Mouse (Mus musculus) heart, embryonic 12.5 days (tissue): ENCODE data around the gene Arcn1. TPM values are rescaled to one million over a fixed set of nuclear protein-coding genes. Genes with fewer than 3 reads are reported as not detected.

Source experiments
- ATAC-seq: fragments of 200-750 bp; cut with Nextera tagmentation; 2 replicates; pipeline ENCODE4 v1.8.0; 2017; ENCODE audit warnings: moderate TSS enrichment, moderate library complexity; ENCODE audit not compliant: insufficient number of reproducible peaks, low FRiP score
- H3K27ac ChIP-seq: fragments of 300-500 bp; sonication (generic); 2 replicates; pipeline ENCODE4 v1.5.1; 2016; ENCODE audit warnings: mild to moderate bottlenecking, moderate library complexity; ENCODE audit not compliant: poor library complexity, severe bottlenecking
- H3K27me3 ChIP-seq: fragments of 300-500 bp; sonication (generic); replicated peaks from 2 replicates; pipeline ENCODE4 v1.6.1; 2016; ENCODE audit warnings: mild to moderate bottlenecking, moderate library complexity
- H3K36me3 ChIP-seq: fragments of 300-500 bp; sonication (generic); 2 replicates; pipeline ENCODE4 v1.6.1; 2016; ENCODE audit warnings: mild to moderate bottlenecking, moderate library complexity
- H3K4me1 ChIP-seq: fragments of 300-500 bp; sonication (generic); replicated peaks from 2 replicates; pipeline ENCODE4 v1.6.1; 2016; ENCODE audit warnings: mild to moderate bottlenecking
- H3K4me2 ChIP-seq: fragments of 300-500 bp; sonication (generic); 2 replicates; pipeline ENCODE4 v1.6.1; 2016; ENCODE audit warnings: mild to moderate bottlenecking, moderate library complexity
- H3K4me3 ChIP-seq: fragments of 300-500 bp; sonication (generic); 2 replicates; pipeline ENCODE4 v1.5.1; 2016; ENCODE audit warnings: mild to moderate bottlenecking
- H3K9ac ChIP-seq: fragments of 300-500 bp; sonication (generic); 2 replicates; pipeline ENCODE4 v1.6.1; 2016; ENCODE audit warnings: mild to moderate bottlenecking, moderate library complexity
- H3K9me3 ChIP-seq: fragments of 300-500 bp; sonication (generic); replicated peaks from 2 replicates; pipeline ENCODE4 v1.6.1; 2016; ENCODE audit warnings: mild to moderate bottlenecking, moderate library complexity
- WGBS: fragments of 180-500 bp; shearing (Covaris S2); methylation state at CpG from one replicate; pipeline ENCODE4 v1.1.7; 2016; 5-methylcytosine and 5-hydroxymethylcytosine counted together
- polyA plus RNA-seq: library from polyadenylated mRNA; unstranded; fragments of >200 nt; fragmentation: Nextera tagmentation; extraction: Ambion mirVana; gene quantifications from 2 replicates; pipeline ENCODE4 v1.2.1, GENCODE M21; 2016

Arcn1 gene
- polyA plus RNA-seq, 1 experiment from 2014 or later = 151 TPM

DNA sequence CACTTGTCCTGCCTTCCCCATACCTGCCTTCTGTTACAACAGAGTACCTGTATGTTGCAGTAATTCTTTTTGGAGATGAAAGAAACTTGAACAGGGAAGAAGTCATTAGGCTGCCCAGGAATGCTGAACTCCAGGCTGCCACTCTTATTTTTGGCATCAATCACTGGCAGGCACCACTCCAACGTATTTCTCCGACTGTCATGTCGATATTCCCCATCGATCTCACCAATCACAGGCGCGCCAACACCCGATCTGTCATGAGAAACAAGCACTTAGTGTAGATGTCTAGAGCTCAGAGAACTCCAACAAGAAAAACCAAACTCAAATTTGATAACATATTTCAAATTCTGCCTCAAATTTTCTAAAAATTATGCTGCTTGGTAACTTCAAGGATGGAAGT is 22.3 kb downstream of the Arcn1 start:
- H3K4me2 ChIP-seq = no peak overlapping the region
- WGBS = 92% methylated on average over 7 of the region's 7 CpGs
- H3K27me3 ChIP-seq = no peaks in the 10 kb centered on the region
- no peak overlapping the region for H3K9ac ChIP-seq
- H3K27ac ChIP-seq = no peak overlapping the region
- H3K4me3 ChIP-seq = no peak overlapping the region
- H3K9me3 ChIP-seq = no peaks in the 10 kb centered on the region
- peaks cover 94% of the 10 kb centered on the region for H3K36me3 ChIP-seq
- no peak for ATAC-seq
- H3K4me1 ChIP-seq = no peaks in the 10 kb centered on the region

DNA sequence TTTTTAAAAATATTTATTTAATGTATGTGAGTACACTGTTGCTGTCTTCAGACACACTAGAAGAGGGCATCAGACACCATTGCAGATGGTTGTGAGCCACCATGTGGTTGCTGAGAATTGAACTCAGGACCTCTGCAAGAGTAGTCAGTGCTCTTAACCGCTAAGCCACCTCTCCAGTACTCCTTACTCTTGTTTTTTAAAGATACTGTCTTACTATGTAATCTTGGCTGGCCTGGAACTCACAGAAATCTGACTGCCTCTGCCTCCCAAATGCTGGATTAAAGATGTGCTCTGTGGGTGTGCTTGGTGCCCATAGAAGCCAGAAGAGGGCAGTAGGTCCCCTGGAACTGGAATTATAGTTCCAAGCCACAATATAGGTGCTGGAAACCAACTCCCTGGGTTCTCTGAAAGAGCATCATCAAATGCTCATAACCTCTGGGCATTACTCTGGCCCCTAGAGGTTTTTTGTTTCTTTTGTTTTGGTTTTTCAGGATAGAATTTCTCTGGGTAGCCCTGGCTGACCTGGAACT is 26.9 kb downstream of the Arcn1 start:
- Histone ChIP-seq H3K4me2 (no peak overlapping the region), H3K27ac (no peak overlapping the region), H3K27me3 (no peaks in the 10 kb centered on the region), H3K36me3 (peaks cover 49% of the 10 kb centered on the region), H3K9me3 (no peaks in the 10 kb centered on the region), H3K9ac (no peak overlapping the region), H3K4me3 (no peak overlapping the region), H3K4me1 (peaks cover 7% of the 10 kb centered on the region; the same call in 1 of the 2 replicates)
- ATAC-seq = no peak
- 87% methylated on average over 1 of the region's 1 CpGs for WGBS

DNA sequence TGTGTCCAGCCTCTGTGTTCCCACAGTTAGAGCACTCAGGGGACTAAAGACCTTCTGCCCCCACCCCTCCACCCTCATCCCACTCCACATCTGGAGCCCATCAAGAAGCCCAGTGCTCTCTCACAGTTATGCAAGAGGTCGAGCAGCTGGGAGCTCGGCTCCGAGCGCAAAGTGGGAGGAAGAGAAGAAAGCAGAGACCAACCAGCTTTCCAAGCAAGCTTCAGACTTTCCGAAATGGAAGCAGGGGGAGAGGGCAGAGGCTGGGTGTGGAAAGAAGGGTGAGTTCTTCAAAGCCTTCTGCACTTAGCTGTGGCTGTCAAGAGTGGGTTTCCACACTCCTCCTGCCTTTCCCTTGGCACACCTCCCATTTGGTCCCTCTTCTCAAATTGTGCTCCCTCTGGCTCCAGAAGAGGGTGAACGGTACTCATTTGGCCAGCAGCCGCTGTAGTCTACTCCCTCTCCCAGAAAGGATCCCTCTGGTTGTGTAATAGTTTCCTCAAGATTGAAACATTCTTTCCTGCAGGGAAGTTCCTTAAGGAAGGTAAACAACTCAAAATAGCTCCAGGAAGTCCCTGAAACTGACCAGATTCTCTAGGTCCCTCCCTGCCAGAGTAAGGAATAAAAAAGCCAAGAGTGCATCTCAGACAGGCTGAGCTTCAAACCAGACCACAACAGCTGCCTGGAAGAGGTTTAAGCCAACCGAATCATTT is 30.2 kb downstream of the Arcn1 start:
- Histone ChIP-seq H3K27me3 (no peaks in the 10 kb centered on the region), H3K9ac (no peak overlapping the region), H3K4me3 (no peak overlapping the region), H3K9me3 (no peaks in the 10 kb centered on the region), H3K27ac (peak overlapping the region; percentile 61), H3K4me1 (peaks cover 27% of the 10 kb centered on the region), H3K36me3 (peaks cover 16% of the 10 kb centered on the region), H3K4me2 (peak overlapping the region; percentile 22; the same call in 1 of the 2 replicates)
- no peak for ATAC-seq
- 29% methylated on average over 8 of the region's 8 CpGs for WGBS

DNA sequence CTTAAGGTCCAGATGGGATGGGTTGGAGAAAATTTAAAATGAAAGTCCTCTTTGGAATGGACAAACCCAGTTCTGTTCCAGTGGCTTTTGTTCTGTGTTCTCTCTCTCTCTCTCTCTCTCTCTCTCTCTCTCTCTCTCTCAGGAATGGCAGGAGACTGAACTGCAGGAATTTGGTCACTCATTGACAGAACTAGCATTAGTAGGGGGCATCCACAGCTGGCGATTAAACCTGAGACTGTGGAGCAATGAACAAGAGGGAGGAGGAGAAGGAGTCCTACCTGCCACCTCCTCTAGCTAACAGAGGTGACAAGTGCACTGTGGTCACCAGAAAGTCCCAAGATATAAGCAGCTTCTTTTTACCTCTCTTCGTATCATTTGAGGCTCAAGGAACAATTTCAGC is 31.3 kb downstream of the Arcn1 start:
- H3K4me1 ChIP-seq = peaks cover 30% of the 10 kb centered on the region
- 74% methylated on average over 2 of the region's 2 CpGs for WGBS
- no peaks in the 10 kb centered on the region for H3K9me3 ChIP-seq
- H3K4me2 ChIP-seq = no peak overlapping the region
- H3K4me3 ChIP-seq = no peak overlapping the region
- no peak overlapping the region for H3K27ac ChIP-seq
- no peak for ATAC-seq
- no peak overlapping the region for H3K9ac ChIP-seq
- peaks cover 8% of the 10 kb centered on the region for H3K36me3 ChIP-seq
- no peaks in the 10 kb centered on the region for H3K27me3 ChIP-seq

DNA sequence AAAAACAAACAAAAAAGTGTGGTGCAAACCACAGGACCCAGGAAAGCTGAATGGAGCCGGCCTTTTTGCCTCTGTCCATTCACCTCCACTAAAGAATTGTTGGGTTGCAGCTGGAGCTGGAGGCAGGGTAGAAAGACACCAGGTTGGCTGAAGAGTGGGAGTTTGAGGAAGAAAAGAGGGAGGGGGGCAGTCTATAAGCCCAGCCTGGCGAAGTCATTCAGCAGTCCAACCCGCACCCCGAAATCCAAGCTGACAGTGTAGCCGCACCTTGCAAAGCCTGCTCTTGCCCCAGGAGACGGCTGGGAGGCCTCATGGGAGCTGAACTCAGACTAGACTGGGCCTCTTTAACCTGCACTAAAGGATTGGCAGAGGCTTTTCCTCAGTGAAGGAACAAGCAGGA is 31.8 kb downstream of the Arcn1 start:
- ATAC-seq = no peak
- H3K9me3 ChIP-seq = no peaks in the 10 kb centered on the region
- no peak overlapping the region for H3K4me3 ChIP-seq
- no peak overlapping the region for H3K9ac ChIP-seq
- H3K27ac ChIP-seq = no peak overlapping the region
- no peak overlapping the region for H3K4me2 ChIP-seq
- WGBS = 82% methylated on average over 6 of the region's 6 CpGs
- no peaks in the 10 kb centered on the region for H3K27me3 ChIP-seq
- peaks cover 30% of the 10 kb centered on the region for H3K4me1 ChIP-seq
- peaks cover 4% of the 10 kb centered on the region; the same call in 1 of the 2 replicates for H3K36me3 ChIP-seq

DNA sequence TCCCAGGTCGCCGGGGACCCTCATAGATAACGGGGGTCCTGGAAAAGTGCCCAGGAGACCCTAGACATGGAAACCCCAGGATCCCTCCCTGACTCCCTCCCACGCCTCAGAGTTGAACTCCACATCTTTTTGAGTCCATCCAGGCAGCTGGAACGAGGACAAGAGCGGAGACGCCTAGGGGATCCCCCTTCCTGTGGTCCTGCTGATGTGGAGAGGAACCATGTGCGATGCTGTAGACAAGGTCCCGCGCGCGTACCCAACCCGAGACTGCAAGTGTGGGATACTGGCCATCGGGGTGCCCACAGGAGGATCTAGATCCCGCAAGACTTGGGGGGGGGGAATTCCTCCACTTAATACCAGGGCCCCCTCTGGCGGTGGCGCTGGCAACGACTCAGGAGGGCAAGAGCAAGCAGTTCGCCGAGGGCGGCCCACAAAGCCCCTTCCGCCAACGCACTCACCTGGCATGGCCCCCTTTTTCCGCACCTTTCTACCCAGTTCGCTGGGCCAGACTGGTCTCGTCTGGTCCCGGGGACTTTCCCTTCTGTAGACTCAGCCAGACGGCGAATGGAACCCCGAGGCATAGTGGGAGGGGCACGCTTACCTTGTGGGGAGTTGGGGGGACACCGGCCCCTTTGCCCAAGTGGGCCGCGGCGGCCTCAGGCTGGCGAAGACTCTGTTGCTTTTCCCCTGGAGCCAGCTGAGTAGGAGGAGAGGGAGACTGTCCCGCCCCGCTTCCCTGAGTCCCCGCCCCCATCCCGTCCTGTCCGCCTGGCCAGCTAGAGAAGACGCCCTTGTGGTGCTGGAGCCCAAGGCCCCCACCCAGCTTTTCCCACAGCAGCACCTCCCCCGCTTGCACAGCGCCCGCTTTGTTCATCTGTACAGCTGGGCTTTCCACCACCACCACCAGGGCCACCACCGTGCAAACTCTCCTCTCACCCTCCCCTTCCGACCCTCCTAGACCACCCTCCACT is 32.8 kb downstream of the Arcn1 start, which contains the start of gene Phldb1:
TSS of gene Phldb1 (minus strand) at position 675 of the 971 bp plus-strand sequence.
- H3K27ac ChIP-seq = peak within 1 kb of the TSS; percentile 84
- no peaks in the 10 kb centered on the region for H3K27me3 ChIP-seq
- H3K4me1 ChIP-seq = peaks cover 30% of the 10 kb centered on the region
- H3K9ac ChIP-seq = peak within 1 kb of the TSS; percentile 68
- under 1% methylated on average over 47 of the region's 47 CpGs for WGBS
- ATAC-seq = peak; percentile 79
- H3K4me3 ChIP-seq = peak within 1 kb of the TSS; percentile 52
- H3K4me2 ChIP-seq = peak within 1 kb of the TSS; percentile 82
- no peaks in the 10 kb centered on the region for H3K9me3 ChIP-seq
- H3K36me3 ChIP-seq = no peaks in the 10 kb centered on the region

DNA sequence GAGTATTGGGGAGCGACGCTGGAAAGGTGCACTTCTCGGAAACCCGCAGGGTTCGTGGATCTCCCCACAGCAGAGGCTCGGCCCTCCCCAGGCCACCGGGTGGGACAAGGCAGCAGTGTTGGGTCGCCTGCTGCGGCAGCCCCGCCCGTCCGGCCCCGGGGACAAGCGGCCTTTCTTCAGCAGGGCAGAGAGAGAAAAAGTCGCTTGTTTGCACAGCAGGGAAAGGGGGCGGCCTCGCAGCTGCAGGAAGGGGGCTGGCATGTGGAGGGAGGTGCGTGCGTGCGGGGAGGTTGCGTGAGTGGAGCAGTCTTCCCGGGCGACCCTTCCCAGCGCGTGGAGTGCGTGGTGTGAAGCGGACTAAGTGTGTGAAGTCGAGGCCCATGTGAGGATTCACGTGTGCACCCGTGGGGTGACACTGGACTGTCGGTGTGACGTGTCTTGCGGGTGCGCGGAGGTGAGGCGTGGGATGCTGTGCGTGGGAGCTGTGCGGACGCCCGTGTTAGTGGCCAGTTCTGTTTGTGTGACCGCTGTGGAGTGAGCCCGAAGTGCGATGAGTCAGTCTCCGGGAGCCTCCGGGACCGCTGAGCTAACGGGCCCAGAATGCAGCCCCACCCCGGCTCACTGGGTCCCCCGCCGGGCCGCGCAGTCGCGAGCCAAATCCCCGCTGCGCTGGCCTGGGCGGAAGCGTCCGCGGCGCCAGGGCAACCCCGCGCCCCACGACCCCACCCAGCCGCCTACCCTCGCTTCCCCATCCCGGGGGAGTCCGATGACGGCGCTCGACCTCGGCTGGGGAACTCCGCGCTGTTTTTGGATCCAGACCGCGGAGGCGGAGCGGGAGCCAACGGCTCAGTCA is 33.7 kb downstream of the Arcn1 start:
- H3K4me2 ChIP-seq = peak overlapping the region; percentile 82
- under 1% methylated on average over 79 of the region's 79 CpGs for whole genome bisulfite sequencing
- no peaks in the 10 kb centered on the region for H3K9me3 ChIP-seq

DNA sequence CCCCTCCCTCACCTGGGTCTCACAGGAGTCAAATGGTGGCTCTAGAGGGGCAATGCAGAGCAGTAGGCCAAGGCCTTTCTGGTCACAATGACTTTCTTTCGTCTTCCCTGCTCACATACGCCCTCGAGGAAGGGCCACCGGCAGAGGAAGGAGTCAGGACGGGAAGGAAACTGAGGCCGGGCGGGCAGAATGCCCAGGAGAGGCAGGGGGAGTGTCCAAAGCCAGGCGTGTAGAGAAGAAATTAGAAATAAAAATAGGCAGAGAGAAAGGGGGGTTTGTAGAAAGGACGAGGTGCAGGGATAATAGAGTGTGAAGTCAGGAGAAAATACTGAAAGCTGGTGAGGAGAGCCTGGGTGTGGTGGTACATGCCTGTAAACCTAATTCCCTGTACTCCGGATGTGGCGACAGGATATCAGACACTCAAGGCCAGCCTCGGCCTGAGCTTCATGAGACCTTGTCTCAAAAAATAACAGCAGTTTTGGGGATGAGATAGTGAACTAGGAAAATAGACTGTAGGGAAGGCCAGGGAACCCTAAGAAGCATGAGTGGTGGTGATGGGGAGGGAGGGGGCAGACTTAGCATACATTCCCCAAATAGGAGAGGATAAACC is 34.6 kb downstream of the Arcn1 start:
- WGBS = 46% methylated on average over 12 of the region's 12 CpGs
- H3K27ac ChIP-seq = peak overlapping the region; percentile 84
- H3K36me3 ChIP-seq = no peaks in the 10 kb centered on the region
- ATAC-seq = no peak
- peak overlapping the region; percentile 68 for H3K9ac ChIP-seq
- H3K4me2 ChIP-seq = peak overlapping the region; percentile 82
- H3K27me3 ChIP-seq = no peaks in the 10 kb centered on the region
- H3K9me3 ChIP-seq = no peaks in the 10 kb centered on the region
- H3K4me3 ChIP-seq = peak overlapping the region; percentile 52
- H3K4me1 ChIP-seq = peaks cover 30% of the 10 kb centered on the region

More for the DNA sequence above, 33.7 kb downstream of the Arcn1 start:
- no peaks in the 10 kb centered on the region for H3K36me3 ChIP-seq
- H3K4me3 ChIP-seq = peak overlapping the region; percentile 52
- no peaks in the 10 kb centered on the region for H3K27me3 ChIP-seq
- H3K9ac ChIP-seq = peak overlapping the region; percentile 68
- peak; percentile 58 for ATAC-seq
- H3K27ac ChIP-seq = peak overlapping the region; percentile 84
- H3K4me1 ChIP-seq = peaks cover 30% of the 10 kb centered on the region

DNA sequence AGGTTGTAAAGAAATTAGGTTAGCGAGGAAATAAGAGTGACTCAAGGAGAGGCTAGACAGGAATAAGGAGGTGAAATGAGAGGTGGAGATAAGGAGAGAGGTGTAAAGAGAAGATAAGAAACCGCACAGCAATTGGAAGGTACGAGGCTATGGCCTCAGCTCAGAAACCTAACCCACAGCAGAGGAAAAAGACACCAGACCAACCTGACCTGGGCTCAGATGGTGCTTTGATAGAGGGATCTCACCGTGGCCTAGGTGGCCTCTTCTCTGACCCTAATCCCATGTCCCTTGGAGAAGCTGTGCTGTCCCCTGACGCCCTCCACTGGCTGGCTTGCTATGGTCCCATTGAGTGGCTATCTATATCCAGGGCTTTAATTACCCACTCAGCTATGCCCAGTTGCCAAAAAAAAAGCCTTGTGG is 35.5 kb downstream of the Arcn1 start:
- H3K4me3 ChIP-seq = no peak overlapping the region
- H3K4me1 ChIP-seq = peaks cover 29% of the 10 kb centered on the region
- H3K27me3 ChIP-seq = no peaks in the 10 kb centered on the region
- no peak for ATAC-seq
- peak overlapping the region; percentile 82; the same call in 1 of the 2 replicates for H3K4me2 ChIP-seq
- no peak overlapping the region for H3K27ac ChIP-seq
- no peaks in the 10 kb centered on the region for H3K36me3 ChIP-seq
- H3K9me3 ChIP-seq = no peaks in the 10 kb centered on the region
- 31% methylated on average over 5 of the region's 5 CpGs for WGBS
- H3K9ac ChIP-seq = no peak overlapping the region

DNA sequence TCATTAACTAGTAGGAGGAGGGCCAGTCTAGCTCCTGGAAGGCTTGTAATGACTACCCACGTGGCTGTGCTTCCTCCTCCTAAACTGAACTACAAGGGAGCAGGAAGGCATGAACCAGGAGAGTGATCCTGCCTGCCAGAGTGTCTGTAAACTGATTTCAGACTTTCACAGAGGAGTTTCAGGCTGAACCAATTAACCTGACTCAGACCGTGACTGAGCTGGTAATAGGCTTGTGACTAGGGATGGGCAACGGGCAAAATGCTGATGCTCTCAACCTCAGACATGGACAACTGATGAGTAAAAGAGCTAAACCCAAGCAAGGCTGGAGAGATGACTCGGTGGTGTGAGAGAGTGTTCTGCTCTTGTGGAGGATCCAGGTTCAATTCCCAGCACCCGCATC is 40.2 kb downstream of the Arcn1 start:
- H3K9me3 ChIP-seq = no peaks in the 10 kb centered on the region
- H3K27me3 ChIP-seq = no peaks in the 10 kb centered on the region
- no peak for ATAC-seq
- H3K9ac ChIP-seq = no peak overlapping the region
- peaks cover 52% of the 10 kb centered on the region for H3K4me1 ChIP-seq
- no peak overlapping the region for H3K27ac ChIP-seq
- 75% methylated on average over 5 of the region's 5 CpGs for WGBS
- no peak overlapping the region for H3K4me2 ChIP-seq
- H3K4me3 ChIP-seq = no peak overlapping the region
- H3K36me3 ChIP-seq = peaks cover 5% of the 10 kb centered on the region; the same call in 1 of the 2 replicates
